Mouse (Mus musculus): ENCODE measurements around the gene Fgd5. TPM values are rescaled to one million over a fixed set of nuclear protein-coding genes. Genes with fewer than 3 reads are reported as not detected.
"Not testable (repeated sequence)": the region's sequence is repeated elsewhere in the genome, so short reads cannot be mapped to it uniquely, and the experiment has no call there.

Fgd5 gene
- polyA plus RNA-seq (2012; ENCODE audit: insufficient read depth, insufficient read length, low replicate concordance, missing spikeins) = not detected in 2 replicates

DNA sequence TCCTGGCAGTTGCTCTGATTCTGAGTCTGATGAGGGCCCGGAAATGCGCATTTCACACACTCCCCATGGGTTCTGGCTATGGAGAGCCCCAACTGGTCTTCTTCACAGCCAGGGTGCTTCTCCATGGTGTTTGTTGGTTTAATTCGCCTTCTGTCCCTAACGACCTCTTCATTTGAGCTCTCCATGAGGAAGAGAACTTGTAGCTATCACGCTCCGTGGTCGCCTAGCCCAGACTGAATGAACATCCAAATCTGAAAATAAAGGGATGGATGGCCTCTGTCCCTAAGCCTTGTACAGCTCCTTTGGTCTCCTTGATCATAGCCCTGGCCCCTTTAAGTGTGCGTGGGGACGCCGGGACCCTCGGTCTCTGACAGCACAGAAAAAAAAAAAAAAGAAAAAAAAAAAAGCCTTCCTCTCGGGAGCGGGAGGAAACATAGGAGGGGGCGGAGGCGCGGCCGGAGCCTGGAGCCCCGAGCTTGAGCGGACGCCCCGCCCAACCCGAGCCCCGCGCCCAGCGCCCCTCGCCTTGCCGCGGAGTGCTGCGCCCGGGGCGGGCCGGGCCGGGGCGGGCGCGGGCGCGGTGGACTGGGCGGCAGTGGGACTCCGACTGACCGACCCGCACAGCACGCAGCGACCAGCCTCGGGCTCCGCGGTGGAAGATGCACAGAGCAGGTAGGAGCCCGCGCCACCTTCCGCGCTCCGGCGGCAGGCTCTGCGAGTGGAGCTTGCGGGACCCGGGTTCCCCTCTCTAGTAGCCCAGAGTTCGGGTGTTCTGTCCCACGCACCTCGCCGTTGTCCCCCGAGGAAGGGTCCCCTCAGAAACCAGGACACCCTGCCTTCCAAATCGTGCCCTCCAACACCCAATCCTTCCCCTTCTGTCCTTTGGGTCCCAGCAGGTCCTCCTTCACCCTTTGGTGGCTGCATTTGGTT is at the start of gene Fgd5:
TSS of gene Fgd5 (plus strand) at position 508 of the 930 bp plus-strand sequence.
- Histone ChIP-seq H3K4me1 (ENCODE audit: control insufficient read depth, insufficient read depth, low read length) (peaks cover 17% of the 10 kb centered on the region), H3K4me3 (ENCODE audit: insufficient read depth, low read depth, low read length) (peak within 1 kb of the TSS; percentile 51), H3K27ac (ENCODE audit: insufficient read depth, low read depth, low read length) (no peak within 1 kb of the TSS)
- TF ChIP-seq POLR2A (IDR thresholded peaks at IDR 0.05; ENCODE audit: insufficient read depth, low read depth, low read length) (no peak), CTCF (IDR thresholded peaks at IDR 0.05; ENCODE audit: insufficient read depth, low read depth, low read length) (no peak)
- 4% methylated on average over 58 of the region's 62 CpGs for WGBS

DNA sequence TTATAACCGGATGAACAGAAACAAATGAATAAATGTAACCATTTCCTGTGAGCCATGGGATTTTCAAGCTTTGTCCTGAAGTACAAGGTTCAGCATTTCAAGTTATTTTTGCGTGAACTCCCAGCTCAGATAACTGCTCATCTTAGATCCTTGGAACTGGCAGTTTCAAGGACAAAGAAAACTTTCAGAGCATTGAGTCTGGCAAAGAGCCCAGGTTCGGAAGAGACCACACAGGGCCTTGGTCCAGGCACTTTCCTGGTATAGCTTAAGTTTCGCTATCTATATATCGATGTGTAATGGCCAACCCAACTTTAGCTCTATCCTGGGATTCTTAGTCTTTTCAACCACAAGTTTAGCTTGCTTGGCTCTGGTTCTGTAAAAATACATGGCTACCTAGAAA is 47.4 kb upstream of the Fgd5 start:
- TF ChIP-seq CTCF (IDR thresholded peaks at IDR 0.05; ENCODE audit: insufficient read depth, low read depth, low read length) (no peak), POLR2A (IDR thresholded peaks at IDR 0.05; ENCODE audit: insufficient read depth, low read depth, low read length) (no peak)
- no peak overlapping the region for H3K4me3 ChIP-seq (ENCODE audit: insufficient read depth, low read depth, low read length)
- no peaks in the 10 kb centered on the region for H3K4me1 ChIP-seq (ENCODE audit: control insufficient read depth, insufficient read depth, low read length)
- WGBS = 71% methylated on average over 5 of the region's 5 CpGs
- H3K27ac ChIP-seq (ENCODE audit: insufficient read depth, low read depth, low read length) = no peak overlapping the region

- Histone ChIP-seq H3K4me3 (ENCODE audit: insufficient read depth, low read depth, low read length) (no peak overlapping the region), H3K4me1 (ENCODE audit: control insufficient read depth, insufficient read depth, low read length) (peaks cover 8% of the 10 kb centered on the region; the same call in 1 of the 2 replicates), H3K27ac (ENCODE audit: insufficient read depth, low read depth, low read length) (no peak overlapping the region)
- 55% methylated on average over 4 of the region's 4 CpGs for WGBS
- TF ChIP-seq POLR2A (IDR thresholded peaks at IDR 0.05; ENCODE audit: insufficient read depth, low read depth, low read length) (no peak), CTCF (IDR thresholded peaks at IDR 0.05; ENCODE audit: insufficient read depth, low read depth, low read length) (no peak)
These were observed 40.2 kb upstream of the Fgd5 start for GRCm38 (mm10) chr6:91938491-91938890.

DNA sequence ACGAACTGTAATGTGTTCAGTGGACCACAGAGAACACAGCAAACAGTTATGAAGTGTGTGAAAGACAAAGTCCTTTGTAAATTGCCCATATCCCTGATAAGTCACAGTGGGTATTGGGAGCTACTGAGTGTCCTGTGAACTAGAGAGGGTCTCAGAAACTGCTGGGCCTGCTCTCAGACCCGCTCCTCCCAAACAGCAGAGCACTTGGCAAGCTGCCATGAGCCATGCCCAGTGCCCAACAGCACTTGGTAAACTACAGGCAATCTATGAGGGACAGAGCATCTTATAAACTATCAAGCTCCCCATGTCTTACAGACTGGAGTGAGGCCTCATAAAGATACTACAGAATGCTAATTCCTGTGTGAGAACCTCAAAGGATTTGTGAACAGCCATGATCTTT is 30.3 kb upstream of the Fgd5 start:
- Histone ChIP-seq H3K4me1 (ENCODE audit: control insufficient read depth, insufficient read depth, low read length) (no peaks in the 10 kb centered on the region), H3K4me3 (ENCODE audit: insufficient read depth, low read depth, low read length) (no peak overlapping the region), H3K27ac (ENCODE audit: insufficient read depth, low read depth, low read length) (no peak overlapping the region)
- TF ChIP-seq POLR2A (IDR thresholded peaks at IDR 0.05; ENCODE audit: insufficient read depth, low read depth, low read length) (no peak), CTCF (IDR thresholded peaks at IDR 0.05; ENCODE audit: insufficient read depth, low read depth, low read length) (no peak)
- 68% methylated on average over 2 of the region's 2 CpGs for whole genome bisulfite sequencing

GRCm38 (mm10) chr6:91958015-91958414 is 20.7 kb upstream of the Fgd5 start:
- H3K4me1 ChIP-seq (ENCODE audit: control insufficient read depth, insufficient read depth, low read length); H3K4me3 ChIP-seq (ENCODE audit: insufficient read depth, low read depth, low read length); H3K27ac ChIP-seq (ENCODE audit: insufficient read depth, low read depth, low read length): not testable (repeated sequence)
- WGBS = 37% methylated on average over 2 of the region's 8 CpGs

DNA sequence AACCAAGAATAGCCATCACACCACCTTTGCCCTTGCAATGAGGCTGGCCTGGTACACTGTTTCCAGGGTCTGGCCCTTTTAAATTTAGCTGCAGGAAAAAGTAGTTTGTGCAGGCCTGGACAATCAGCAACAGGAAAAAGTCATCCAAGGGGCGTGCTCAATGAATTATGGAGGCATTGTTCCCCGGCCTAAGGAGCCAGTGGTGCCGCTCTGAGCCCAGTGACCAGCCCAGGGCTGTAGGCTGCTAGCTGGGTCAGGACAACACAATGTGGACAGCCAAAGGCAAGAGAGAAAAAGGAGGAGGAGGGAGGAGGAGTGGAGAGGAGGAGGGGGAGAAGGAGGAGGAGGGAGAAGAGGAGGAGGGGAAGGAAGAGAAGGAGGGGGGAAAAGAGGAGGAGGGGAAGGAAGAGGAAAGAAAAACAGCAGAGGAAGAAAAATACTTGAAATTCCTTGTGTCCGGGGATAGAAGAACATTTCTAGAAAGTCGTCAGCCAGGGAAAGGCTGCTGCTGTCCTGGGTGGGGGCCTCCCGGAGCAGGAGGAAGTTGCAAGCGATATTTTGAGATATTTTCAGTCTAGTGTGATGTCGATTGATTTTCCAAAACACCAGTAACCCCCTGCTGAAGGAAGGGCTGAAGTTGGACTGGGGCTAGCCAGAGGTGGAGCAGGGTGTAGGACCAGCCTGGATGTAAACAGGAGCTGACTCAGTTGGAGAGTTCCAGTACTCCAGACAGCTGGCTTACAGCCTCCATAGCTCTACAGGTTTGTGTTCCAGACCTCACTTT is 18.5 kb upstream of the Fgd5 start:
- H3K4me3 ChIP-seq (ENCODE audit: insufficient read depth, low read depth, low read length) = no peak overlapping the region
- H3K27ac ChIP-seq (ENCODE audit: insufficient read depth, low read depth, low read length) = 0 out of 2 replicates have a peak overlapping the region, but pooled peaks have one; percentile 1
- H3K4me1 ChIP-seq (ENCODE audit: control insufficient read depth, insufficient read depth, low read length) = peaks cover 15% of the 10 kb centered on the region
- 73% methylated on average over 8 of the region's 8 CpGs for WGBS
- no peak for TF ChIP-seq POLR2A (IDR thresholded peaks at IDR 0.05; ENCODE audit: insufficient read depth, low read depth, low read length)

DNA sequence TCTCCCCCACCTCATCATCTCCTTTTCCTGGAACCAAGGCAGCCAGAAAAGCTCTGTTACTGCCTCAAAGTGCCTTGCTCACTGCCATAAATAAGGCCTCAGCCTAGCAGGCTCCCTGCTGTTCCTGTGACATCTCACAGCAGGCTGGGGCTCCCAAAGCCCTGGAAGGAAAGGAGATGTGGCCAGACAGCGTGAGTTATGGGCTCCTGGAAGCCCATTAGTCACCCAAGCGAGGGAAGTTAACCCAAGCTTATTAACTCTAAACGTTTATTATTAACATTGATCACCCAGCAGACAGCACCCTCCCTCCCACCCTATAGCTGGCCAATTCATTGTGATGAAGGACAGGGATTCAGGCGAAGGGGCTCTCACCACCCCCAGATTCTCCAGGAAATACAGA is 15.2 kb upstream of the Fgd5 start:
- no peak overlapping the region for H3K4me3 ChIP-seq (ENCODE audit: insufficient read depth, low read depth, low read length)
- TF ChIP-seq POLR2A (IDR thresholded peaks at IDR 0.05; ENCODE audit: insufficient read depth, low read depth, low read length) (no peak), CTCF (IDR thresholded peaks at IDR 0.05; ENCODE audit: insufficient read depth, low read depth, low read length) (no peak)
- 31% methylated on average over 4 of the region's 4 CpGs for WGBS

GRCm38 (mm10) chr6:91965060-91965459 is 13.6 kb upstream of the Fgd5 start:
- Histone ChIP-seq H3K4me1 (ENCODE audit: control insufficient read depth, insufficient read depth, low read length) (peaks cover 20% of the 10 kb centered on the region), H3K4me3 (ENCODE audit: insufficient read depth, low read depth, low read length) (no peak overlapping the region), H3K27ac (ENCODE audit: insufficient read depth, low read depth, low read length) (no peak overlapping the region)
- 90% methylated on average over 8 of the region's 8 CpGs for WGBS
- no peak for TF ChIP-seq CTCF (IDR thresholded peaks at IDR 0.05; ENCODE audit: insufficient read depth, low read depth, low read length)
- no peak for TF ChIP-seq POLR2A (IDR thresholded peaks at IDR 0.05; ENCODE audit: insufficient read depth, low read depth, low read length)

More for the DNA sequence above, 15.2 kb upstream of the Fgd5 start:
- H3K4me1 ChIP-seq (ENCODE audit: control insufficient read depth, insufficient read depth, low read length) = peaks cover 22% of the 10 kb centered on the region
- no peak overlapping the region for H3K27ac ChIP-seq (ENCODE audit: insufficient read depth, low read depth, low read length)

DNA sequence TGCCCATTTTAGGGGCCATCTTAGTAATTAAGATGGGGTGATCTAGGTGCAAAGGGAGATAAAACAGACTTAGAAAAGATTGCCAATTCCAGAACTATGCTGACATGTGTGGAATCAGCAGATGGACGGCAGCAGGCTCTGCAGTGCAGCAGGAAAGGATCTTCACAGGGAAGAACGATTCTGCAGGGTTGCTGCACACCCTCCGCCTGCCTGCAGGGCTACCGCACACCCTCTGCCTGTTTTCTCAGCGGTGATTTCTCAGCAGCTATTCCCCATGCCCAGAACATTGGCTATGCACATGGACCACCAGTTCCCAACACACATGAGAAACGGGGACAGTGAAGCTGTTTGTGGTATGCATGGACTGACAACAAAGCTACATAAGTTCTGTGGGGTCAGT is 12.7 kb upstream of the Fgd5 start:
- Histone ChIP-seq H3K27ac (ENCODE audit: insufficient read depth, low read depth, low read length) (no peak overlapping the region), H3K4me3 (ENCODE audit: insufficient read depth, low read depth, low read length) (no peak overlapping the region), H3K4me1 (ENCODE audit: control insufficient read depth, insufficient read depth, low read length) (peaks cover 18% of the 10 kb centered on the region)
- WGBS = 63% methylated on average over 6 of the region's 6 CpGs
- TF ChIP-seq POLR2A (IDR thresholded peaks at IDR 0.05; ENCODE audit: insufficient read depth, low read depth, low read length) = no peak
- TF ChIP-seq CTCF (IDR thresholded peaks at IDR 0.05; ENCODE audit: insufficient read depth, low read depth, low read length) = no peak
